Mouse (Mus musculus) stomach, embryonic 16.5 days (tissue): Measurements from ENCODE around the gene Atxn3. TPM values are rescaled to one million over a fixed set of nuclear protein-coding genes. Genes with fewer than 3 reads are reported as not detected.
A peak's percentile ranks its signal among the peaks of the same experiment; 100 is the strongest.
"Not testable (repeated sequence)": the region's sequence is repeated elsewhere in the genome, so short reads cannot be mapped to it uniquely, and the experiment has no call there.

Experiments used
- ATAC-seq: fragments of 200-750 bp; cut with Nextera tagmentation; 2 replicates; pipeline ENCODE4 v1.8.0; 2017; ENCODE audit warnings: moderate number of reproducible peaks, moderate TSS enrichment; ENCODE audit not compliant: insufficient read depth, low FRiP score
- H3K27ac ChIP-seq: fragments of 300-500 bp; sonication (generic); 2 replicates; pipeline ENCODE4 v1.5.1; 2014; ENCODE audit warnings: low read length
- H3K27me3 ChIP-seq: fragments of 300-500 bp; sonication (generic); 2 replicates; pipeline ENCODE4 v1.6.1; 2014; ENCODE audit warnings: low read length, control low read depth, mixed read lengths; ENCODE audit not compliant: control insufficient read depth, insufficient read depth
- H3K36me3 ChIP-seq: fragments of 300-500 bp; sonication (generic); 2 replicates; pipeline ENCODE4 v1.6.1; 2014; ENCODE audit warnings: low read length; ENCODE audit not compliant: control insufficient read depth, insufficient read depth
- H3K4me1 ChIP-seq: fragments of 300-500 bp; sonication (generic); 2 replicates; pipeline ENCODE4 v1.6.1; 2014; ENCODE audit warnings: low read length, control low read depth, mixed read lengths; ENCODE audit not compliant: control insufficient read depth, insufficient read depth
- H3K4me2 ChIP-seq: fragments of 300-500 bp; sonication (generic); 2 replicates; pipeline ENCODE4 v1.6.1; 2014; ENCODE audit warnings: low read depth, low read length, mixed read lengths
- H3K4me3 ChIP-seq: fragments of 300-500 bp; sonication (generic); replicated peaks from 2 replicates; pipeline ENCODE4 v1.5.1; 2014; ENCODE audit warnings: mild to moderate bottlenecking, low read length
- H3K9ac ChIP-seq: fragments of 300-500 bp; sonication (generic); 2 replicates; pipeline ENCODE4 v1.6.1; 2014; ENCODE audit warnings: low read length
- H3K9me3 ChIP-seq: fragments of 300-500 bp; sonication (generic); replicated peaks from 2 replicates; pipeline ENCODE4 v1.6.1; 2016; ENCODE audit warnings: low read length, control low read depth; ENCODE audit not compliant: control insufficient read depth
- WGBS: fragments of 180-500 bp; shearing (Covaris S2); extraction: QIAGEN DNeasy Blood & Tissue Kit; methylation state at CpG from one replicate; pipeline ENCODE4 v1.1.7; 2014; 5-methylcytosine and 5-hydroxymethylcytosine counted together
- polyA plus RNA-seq: library from polyadenylated mRNA; unstranded; fragments of >200 nt; fragmentation: Nextera tagmentation; extraction: Ambion mirVana; gene quantifications from 2 replicates; pipeline ENCODE4 v1.2.1, GENCODE M21; 2015

The Atxn3 gene
- polyA plus RNA-seq, 1 experiment from 2014 or later = 14.9 TPM

- no peak overlapping the region for H3K9ac ChIP-seq
- H3K27ac ChIP-seq = no peak overlapping the region
- H3K27me3 ChIP-seq = no peaks in the 10 kb centered on the region
- no peak overlapping the region for H3K4me2 ChIP-seq
- no peak overlapping the region for H3K4me3 ChIP-seq
- H3K9me3 ChIP-seq = no peaks in the 10 kb centered on the region
- 96% methylated on average over 3 of the region's 3 CpGs for whole genome bisulfite sequencing
- ATAC-seq = no peak
- peaks cover 7% of the 10 kb centered on the region; the same call in 1 of the 2 replicates for H3K4me1 ChIP-seq
- no peaks in the 10 kb centered on the region for H3K36me3 ChIP-seq
These were observed 14.2 kb upstream of the Atxn3 start for GRCm38 (mm10) chr12:101972230-101972629.

- no peak overlapping the region for H3K9ac ChIP-seq
- no peak overlapping the region for H3K4me2 ChIP-seq
- 0 out of 2 replicates have a peak, but pooled peaks cover 2% of the 10 kb centered on the region for H3K36me3 ChIP-seq
- no peak overlapping the region for H3K4me3 ChIP-seq
- no peak for ATAC-seq
- H3K9me3 ChIP-seq = no peaks in the 10 kb centered on the region
- H3K27ac ChIP-seq = no peak overlapping the region
- H3K4me1 ChIP-seq = no peaks in the 10 kb centered on the region
- no peaks in the 10 kb centered on the region for H3K27me3 ChIP-seq
- 94% methylated on average over 2 of the region's 2 CpGs for WGBS
These were observed 13.3 kb upstream of the Atxn3 start for GRCm38 (mm10) chr12:101971311-101971710.

GRCm38 (mm10) chr12:101958960-101959780 lies 1.1 kb upstream of the Atxn3 start:
- not testable (repeated sequence) for H3K9me3 ChIP-seq, ATAC-seq, H3K4me3 ChIP-seq, H3K36me3 ChIP-seq, H3K4me1 ChIP-seq, H3K27me3 ChIP-seq
- WGBS = 84% methylated on average over 5 of the region's 5 CpGs
- H3K27ac ChIP-seq = 0 out of 2 replicates have a peak overlapping the region, but pooled peaks have one; percentile 21
- H3K4me2 ChIP-seq = peak overlapping the region; percentile 53
- H3K9ac ChIP-seq = 0 out of 2 replicates have a peak overlapping the region, but pooled peaks have one; percentile 43

GRCm38 (mm10) chr12:101958556-101958955 lies 510 bp upstream of the Atxn3 start:
- 0 out of 2 replicates have a peak overlapping the region, but pooled peaks have one; percentile 21 for H3K27ac ChIP-seq
- peak overlapping the region; percentile 95 for H3K4me3 ChIP-seq
- peaks cover 9% of the 10 kb centered on the region for H3K4me1 ChIP-seq
- H3K9me3 ChIP-seq = no peaks in the 10 kb centered on the region
- peak overlapping the region; percentile 53 for H3K4me2 ChIP-seq
- 0 out of 2 replicates have a peak overlapping the region, but pooled peaks have one; percentile 43 for H3K9ac ChIP-seq
- no peaks in the 10 kb centered on the region for H3K27me3 ChIP-seq
- no peaks in the 10 kb centered on the region for H3K36me3 ChIP-seq
- 39% methylated on average over 9 of the region's 9 CpGs for WGBS
- no peak for ATAC-seq

- ATAC-seq = no peak
- no peaks in the 10 kb centered on the region for H3K27me3 ChIP-seq
- peak overlapping the region; percentile 73 for H3K27ac ChIP-seq
- peaks cover 9% of the 10 kb centered on the region for H3K4me1 ChIP-seq
- peak overlapping the region; percentile 89 for H3K9ac ChIP-seq
- peak overlapping the region; percentile 95 for H3K4me3 ChIP-seq
- WGBS = 8% methylated on average over 26 of the region's 26 CpGs
- no peaks in the 10 kb centered on the region for H3K9me3 ChIP-seq
- H3K4me2 ChIP-seq = peak overlapping the region; percentile 76
- H3K36me3 ChIP-seq = no peaks in the 10 kb centered on the region
These were observed 736 bp downstream of the Atxn3 start for GRCm38 (mm10) chr12:101957079-101957941.

- H3K27ac ChIP-seq, H3K9ac ChIP-seq, H3K4me3 ChIP-seq, H3K4me1 ChIP-seq, H3K4me2 ChIP-seq, ATAC-seq, H3K9me3 ChIP-seq, H3K27me3 ChIP-seq, H3K36me3 ChIP-seq: not testable (repeated sequence)
- WGBS = 92% methylated on average over 8 of the region's 8 CpGs
These were observed 2.2 kb downstream of the Atxn3 start for GRCm38 (mm10) chr12:101955821-101956220.

GRCm38 (mm10) chr12:101948801-101949200 lies 9.2 kb downstream of the Atxn3 start:
- H3K4me2 ChIP-seq = no peak overlapping the region
- no peak overlapping the region for H3K27ac ChIP-seq
- WGBS = 69% methylated on average over 4 of the region's 4 CpGs
- no peak overlapping the region for H3K9ac ChIP-seq
- peaks cover 11% of the 10 kb centered on the region for H3K36me3 ChIP-seq
- no peaks in the 10 kb centered on the region for H3K27me3 ChIP-seq
- no peaks in the 10 kb centered on the region for H3K9me3 ChIP-seq
- no peak overlapping the region for H3K4me3 ChIP-seq
- ATAC-seq = no peak
- H3K4me1 ChIP-seq = no peaks in the 10 kb centered on the region

GRCm38 (mm10) chr12:101947986-101948385 lies 10.1 kb downstream of the Atxn3 start:
- Histone ChIP-seq H3K9ac (no peak overlapping the region), H3K27ac (no peak overlapping the region), H3K4me2 (no peak overlapping the region), H3K4me3 (no peak overlapping the region), H3K9me3 (no peaks in the 10 kb centered on the region), H3K27me3 (no peaks in the 10 kb centered on the region), H3K36me3 (peaks cover 11% of the 10 kb centered on the region), H3K4me1 (no peaks in the 10 kb centered on the region)
- ATAC-seq = no peak
- 91% methylated on average over 8 of the region's 8 CpGs for WGBS

- H3K9me3 ChIP-seq = no peaks in the 10 kb centered on the region
- 80% methylated on average over 7 of the region's 7 CpGs for WGBS
- H3K4me2 ChIP-seq = no peak overlapping the region
- H3K36me3 ChIP-seq = peaks cover 28% of the 10 kb centered on the region
- no peaks in the 10 kb centered on the region for H3K4me1 ChIP-seq
- no peak overlapping the region for H3K4me3 ChIP-seq
- H3K27me3 ChIP-seq = no peaks in the 10 kb centered on the region
- no peak overlapping the region for H3K9ac ChIP-seq
- no peak overlapping the region for H3K27ac ChIP-seq
- no peak for ATAC-seq
These were observed 20.5 kb downstream of the Atxn3 start for GRCm38 (mm10) chr12:101937572-101937971.
